Mouse (Mus musculus) midbrain, embryonic 14.5 days (tissue): ENCODE results near the gene Pramel6. TPM values are rescaled to one million over a fixed set of nuclear protein-coding genes. Genes with fewer than 3 reads are reported as not detected.
"Not testable (repeated sequence)": the region's sequence is repeated elsewhere in the genome, so short reads cannot be mapped to it uniquely, and the experiment has no call there.

ENCODE experiments used
- ATAC-seq: fragments of 200-750 bp; cut with Nextera tagmentation; 2 replicates; pipeline ENCODE4 v1.8.0; 2017; ENCODE audit warnings: moderate number of reproducible peaks, moderate library complexity; ENCODE audit not compliant: low FRiP score, low TSS enrichment
- DNase-seq: peaks from one replicate; pipeline ENCODE4 v3.0.0-alpha.2; 2015
- H3K27ac ChIP-seq: fragments of 300-500 bp; sonication (generic); replicated peaks from 2 replicates; pipeline ENCODE4 v1.5.1; 2014; ENCODE audit warnings: mild to moderate bottlenecking, low read depth, low read length, moderate library complexity
- H3K27me3 ChIP-seq: fragments of 300-500 bp; sonication (generic); 2 replicates; pipeline ENCODE4 v1.6.1; 2014; ENCODE audit warnings: low read length, control low read depth, mixed read lengths; ENCODE audit not compliant: control insufficient read depth, insufficient read depth
- H3K36me3 ChIP-seq: fragments of 300-500 bp; sonication (generic); 2 replicates; pipeline ENCODE4 v1.6.1; 2014; ENCODE audit warnings: low read length, control low read depth; ENCODE audit not compliant: control insufficient read depth, insufficient read depth
- H3K4me1 ChIP-seq: fragments of 300-500 bp; sonication (generic); 2 replicates; pipeline ENCODE4 v1.6.1; 2014; ENCODE audit warnings: mild to moderate bottlenecking, antibody characterized with exemption, low read length, control low read depth; ENCODE audit not compliant: control insufficient read depth, insufficient read depth
- H3K4me2 ChIP-seq: fragments of 300-500 bp; sonication (generic); 2 replicates; pipeline ENCODE4 v1.6.1; 2014; ENCODE audit warnings: mild to moderate bottlenecking, low read length, moderate library complexity
- H3K4me3 ChIP-seq: fragments of 300-500 bp; sonication (generic); replicated peaks from 2 replicates; pipeline ENCODE4 v1.5.1; 2014; ENCODE audit warnings: low read depth, low read length
- H3K9ac ChIP-seq: fragments of 300-500 bp; sonication (generic); replicated peaks from 2 replicates; pipeline ENCODE4 v1.6.1; 2014; ENCODE audit warnings: mild to moderate bottlenecking, low read length, moderate library complexity
- H3K9me3 ChIP-seq: fragments of 300-500 bp; sonication (generic); 2 replicates; pipeline ENCODE4 v1.6.1; 2016; ENCODE audit warnings: low read length, control low read depth, mixed read lengths; ENCODE audit not compliant: control insufficient read depth
- WGBS: fragments of 180-500 bp; shearing (Covaris S2); extraction: QIAGEN DNeasy Blood & Tissue Kit; methylation state at CpG from one replicate; pipeline ENCODE4 v1.1.7; 2014; 5-methylcytosine and 5-hydroxymethylcytosine counted together
- polyA plus RNA-seq: library from polyadenylated mRNA; unstranded; fragments of >200 nt; fragmentation: Nextera tagmentation; extraction: Ambion mirVana; gene quantifications from 2 replicates; pipeline ENCODE4 v1.2.1, GENCODE M21; 2014

Pramel6 gene
- not detected in 2 replicates for polyA plus RNA-seq

- ATAC-seq = no peak
- H3K9me3 ChIP-seq = no peaks in the 10 kb centered on the region
- DNase-seq = no peak
- no peaks in the 10 kb centered on the region for H3K27me3 ChIP-seq
- H3K9ac ChIP-seq = no peak within 1 kb of the TSS
- H3K4me3 ChIP-seq = no peak within 1 kb of the TSS
- H3K4me1 ChIP-seq = no peaks in the 10 kb centered on the region
- no peak within 1 kb of the TSS for H3K27ac ChIP-seq
- WGBS = 87% methylated on average over 6 of the region's 6 CpGs
- H3K4me2 ChIP-seq = no peak within 1 kb of the TSS
- no peaks in the 10 kb centered on the region for H3K36me3 ChIP-seq
Observed at GRCm38 (mm10) chr2:87506265-87506664, at the start of gene Pramel6. Gene Pramel6, plus strand, starts transcription at chr2:87506565.

GRCm38 (mm10) chr2:87461769-87462168, 44.6 kb upstream of the Pramel6 start:
- ATAC-seq = no peak
- Histone ChIP-seq H3K4me2 (no peak overlapping the region), H3K9me3 (no peaks in the 10 kb centered on the region), H3K4me3 (no peak overlapping the region), H3K27ac (no peak overlapping the region), H3K9ac (no peak overlapping the region), H3K27me3 (no peaks in the 10 kb centered on the region), H3K4me1 (no peaks in the 10 kb centered on the region), H3K36me3 (no peaks in the 10 kb centered on the region)
- 94% methylated on average over 4 of the region's 4 CpGs for WGBS
- no peak for DNase-seq

- no peak overlapping the region for H3K9ac ChIP-seq
- H3K27ac ChIP-seq = no peak overlapping the region
- no peak overlapping the region for H3K4me2 ChIP-seq
- peak; percentile 1 for DNase-seq
- H3K27me3 ChIP-seq = no peaks in the 10 kb centered on the region
- no peak for ATAC-seq
- H3K4me3 ChIP-seq = no peak overlapping the region
- no peaks in the 10 kb centered on the region for H3K4me1 ChIP-seq
- H3K9me3 ChIP-seq = no peaks in the 10 kb centered on the region
- H3K36me3 ChIP-seq = no peaks in the 10 kb centered on the region
Observed at GRCm38 (mm10) chr2:87480207-87480606, 26.2 kb upstream of the Pramel6 start.

- Histone ChIP-seq H3K4me3 (no peak overlapping the region), H3K4me2 (no peak overlapping the region)
- 84% methylated on average over 4 of the region's 4 CpGs for WGBS
Observed at GRCm38 (mm10) chr2:87481158-87481557, 25.2 kb upstream of the Pramel6 start.

GRCm38 (mm10) chr2:87482276-87482675, 24.1 kb upstream of the Pramel6 start:
- WGBS = 76% methylated on average over 2 of the region's 2 CpGs
- H3K4me1 ChIP-seq = no peaks in the 10 kb centered on the region
- H3K4me3 ChIP-seq = no peak overlapping the region
- no peaks in the 10 kb centered on the region for H3K27me3 ChIP-seq
- no peaks in the 10 kb centered on the region for H3K9me3 ChIP-seq
- H3K9ac ChIP-seq = no peak overlapping the region
- no peak overlapping the region for H3K4me2 ChIP-seq
- DNase-seq = no peak
- H3K36me3 ChIP-seq = no peaks in the 10 kb centered on the region
- H3K27ac ChIP-seq = no peak overlapping the region
- no peak for ATAC-seq

More at GRCm38 (mm10) chr2:87481158-87481557, 25.2 kb upstream of the Pramel6 start:
- DNase-seq = no peak
- no peak for ATAC-seq
- no peak overlapping the region for H3K9ac ChIP-seq
- no peaks in the 10 kb centered on the region for H3K9me3 ChIP-seq
- H3K27ac ChIP-seq = no peak overlapping the region
- H3K4me1 ChIP-seq = no peaks in the 10 kb centered on the region
- no peaks in the 10 kb centered on the region for H3K36me3 ChIP-seq
- no peaks in the 10 kb centered on the region for H3K27me3 ChIP-seq

- H3K9ac ChIP-seq, H3K4me2 ChIP-seq, H3K27me3 ChIP-seq, H3K9me3 ChIP-seq, DNase-seq, H3K27ac ChIP-seq, H3K4me1 ChIP-seq, H3K36me3 ChIP-seq, ATAC-seq, H3K4me3 ChIP-seq: not testable (repeated sequence)
- 91% methylated on average over 4 of the region's 5 CpGs for WGBS
Observed at GRCm38 (mm10) chr2:87496993-87497392, 9.4 kb upstream of the Pramel6 start, which contains the start of gene Pramel7. Gene Pramel7, minus strand, starts transcription at chr2:87497093.

- Histone ChIP-seq H3K27me3 (no peaks in the 10 kb centered on the region), H3K4me1 (no peaks in the 10 kb centered on the region), H3K9me3 (no peaks in the 10 kb centered on the region), H3K4me3 (no peak overlapping the region), H3K27ac (no peak overlapping the region), H3K4me2 (no peak overlapping the region), H3K9ac (no peak overlapping the region), H3K36me3 (no peaks in the 10 kb centered on the region)
- WGBS = 86% methylated on average over 2 of the region's 2 CpGs
- ATAC-seq = no peak
- no peak for DNase-seq
Observed at GRCm38 (mm10) chr2:87515046-87515445, 8.7 kb downstream of the Pramel6 start.

GRCm38 (mm10) chr2:87515457-87516060, 9.2 kb downstream of the Pramel6 start:
- no peaks in the 10 kb centered on the region for H3K27me3 ChIP-seq
- H3K9me3 ChIP-seq = no peaks in the 10 kb centered on the region
- H3K27ac ChIP-seq = no peak overlapping the region
- no peak for DNase-seq
- WGBS = 90% methylated on average over 7 of the region's 8 CpGs
- H3K4me3 ChIP-seq = no peak overlapping the region
- ATAC-seq = no peak
- no peak overlapping the region for H3K4me2 ChIP-seq
- H3K9ac ChIP-seq = no peak overlapping the region
- no peaks in the 10 kb centered on the region for H3K36me3 ChIP-seq
- no peaks in the 10 kb centered on the region for H3K4me1 ChIP-seq

GRCm38 (mm10) chr2:87516581-87516980, 10.2 kb downstream of the Pramel6 start:
- ATAC-seq = no peak
- Histone ChIP-seq H3K27ac (no peak overlapping the region), H3K36me3 (no peaks in the 10 kb centered on the region), H3K9me3 (no peaks in the 10 kb centered on the region), H3K4me3 (no peak overlapping the region), H3K27me3 (no peaks in the 10 kb centered on the region), H3K4me2 (no peak overlapping the region), H3K9ac (no peak overlapping the region), H3K4me1 (no peaks in the 10 kb centered on the region)
- no peak for DNase-seq
- WGBS = 86% methylated on average over 3 of the region's 3 CpGs
